Mouse (Mus musculus): ENCODE measurements at regions not wholly inside any gene's neighbourhood (a gene's known extent, or its start where the extent isn't known, plus 50 kb on each side); places are given as distances from the start of the nearest gene placed in this dataset.

DNA sequence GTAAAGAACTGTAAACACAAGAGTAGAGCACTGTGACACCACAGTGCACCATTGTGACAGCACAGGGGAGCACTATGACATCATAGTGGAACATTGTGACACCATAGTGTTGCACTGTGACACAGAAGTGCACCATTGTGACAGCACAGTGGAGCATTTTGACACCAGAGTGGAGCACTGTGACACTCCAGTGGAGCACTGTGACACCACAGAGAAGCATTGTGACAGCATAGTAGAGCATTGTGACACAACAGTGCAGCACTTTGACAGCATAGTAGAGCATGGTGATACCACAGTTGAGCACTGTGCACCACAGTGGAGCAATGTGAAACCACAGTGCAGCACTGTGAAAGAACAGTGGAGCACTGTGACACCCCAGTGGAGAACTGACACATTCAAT is 2750.4 kb upstream of the Gm8797 start:
- no peak overlapping the region for H3K4me3 ChIP-seq (replicated peaks)
- no peaks in the 10 kb centered on the region for H3K36me3 ChIP-seq (ENCODE audit: control insufficient read depth)
- peaks cover 48% of the 10 kb centered on the region for H3K9me3 ChIP-seq (ENCODE audit: control insufficient read depth, low read length)
- TF ChIP-seq GATA1 (IDR thresholded peaks at IDR 0.05; ENCODE audit: low read length) (no peak), TAL1 (IDR thresholded peaks at IDR 0.05; ENCODE audit: low read length) (no peak)
- no peaks in the 10 kb centered on the region for H3K27me3 ChIP-seq (ENCODE audit: control insufficient read depth)
- no peaks in the 10 kb centered on the region for H3K4me1 ChIP-seq (ENCODE audit: control insufficient read depth)

DNA sequence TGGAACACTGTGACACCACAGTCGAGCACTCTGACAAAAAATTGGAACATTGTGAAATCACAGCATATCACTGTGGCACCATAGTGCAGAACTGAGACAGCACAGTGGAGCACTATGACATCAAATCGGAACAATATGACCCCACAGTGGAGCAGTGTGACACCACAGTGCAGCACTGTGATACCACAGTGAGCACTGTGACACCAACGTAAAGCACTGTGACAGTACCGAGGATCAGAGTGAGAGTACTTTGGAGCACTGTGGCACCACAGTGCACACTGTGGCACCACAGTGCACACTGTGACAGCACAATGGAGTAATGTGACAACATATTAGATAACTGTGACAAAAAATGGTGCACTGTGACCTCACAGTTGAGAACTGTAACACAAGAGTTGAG is 2749.4 kb upstream of the Gm8797 start:
- no peaks in the 10 kb centered on the region for H3K4me1 ChIP-seq (ENCODE audit: control insufficient read depth)
- H3K9me3 ChIP-seq (ENCODE audit: control insufficient read depth, low read length): peaks cover 58% of the 10 kb centered on the region
- no peak overlapping the region for H3K4me3 ChIP-seq (replicated peaks)
- TF ChIP-seq GATA1 (IDR thresholded peaks at IDR 0.05; ENCODE audit: low read length): no peak
- no peaks in the 10 kb centered on the region for H3K27me3 ChIP-seq (ENCODE audit: control insufficient read depth)
- no peaks in the 10 kb centered on the region for H3K36me3 ChIP-seq (ENCODE audit: control insufficient read depth)

- no peaks in the 10 kb centered on the region for H3K36me3 ChIP-seq (ENCODE audit: control insufficient read depth)
- TF ChIP-seq TAL1 (IDR thresholded peaks at IDR 0.05; ENCODE audit: low read length): no peak
- no peak for TF ChIP-seq GATA1 (IDR thresholded peaks at IDR 0.05; ENCODE audit: low read length)
- no peaks in the 10 kb centered on the region for H3K4me1 ChIP-seq (ENCODE audit: control insufficient read depth)
- no peak overlapping the region for H3K4me3 ChIP-seq (replicated peaks)
- no peaks in the 10 kb centered on the region for H3K27me3 ChIP-seq (ENCODE audit: control insufficient read depth)
- peaks cover 62% of the 10 kb centered on the region for H3K9me3 ChIP-seq (ENCODE audit: control insufficient read depth, low read length)
Observed at GRCm38 (mm10) chr3:3001639-3002038, 2749.0 kb upstream of the Gm8797 start.

GRCm38 (mm10) chr3:3003425-3003824 is 2747.2 kb upstream of the Gm8797 start:
- no peak for TF ChIP-seq GATA1 (IDR thresholded peaks at IDR 0.05; ENCODE audit: low read length)
- no peak for TF ChIP-seq TAL1 (IDR thresholded peaks at IDR 0.05; ENCODE audit: low read length)
- Histone ChIP-seq H3K36me3 (ENCODE audit: control insufficient read depth) (no peaks in the 10 kb centered on the region), H3K4me3 (replicated peaks) (no peak overlapping the region), H3K27me3 (ENCODE audit: control insufficient read depth) (no peaks in the 10 kb centered on the region), H3K9me3 (ENCODE audit: control insufficient read depth, low read length) (peaks cover 80% of the 10 kb centered on the region), H3K4me1 (ENCODE audit: control insufficient read depth) (no peaks in the 10 kb centered on the region)

DNA sequence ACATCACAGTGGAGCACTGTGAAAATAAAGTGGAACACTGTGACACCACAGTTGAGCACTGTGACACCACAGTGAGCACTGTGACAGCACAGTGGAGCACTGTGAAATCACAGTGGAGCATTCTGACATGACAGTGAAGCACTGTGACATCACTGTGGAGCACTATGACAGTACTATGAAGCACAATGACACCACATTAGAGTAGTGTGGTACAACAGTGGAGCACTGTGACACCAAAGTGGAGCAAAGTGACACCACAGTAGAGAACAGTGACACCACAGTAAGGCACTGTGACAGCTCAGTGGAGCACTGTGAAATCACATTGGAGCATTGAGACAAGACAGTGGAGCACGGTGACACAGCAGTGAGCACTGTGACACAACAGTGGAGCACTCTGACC is 2739.5 kb upstream of the Gm8797 start:
- Histone ChIP-seq H3K36me3 (ENCODE audit: control insufficient read depth) (no peaks in the 10 kb centered on the region), H3K9me3 (ENCODE audit: control insufficient read depth, low read length) (peaks cover 96% of the 10 kb centered on the region), H3K4me3 (replicated peaks) (no peak overlapping the region), H3K27me3 (ENCODE audit: control insufficient read depth) (no peaks in the 10 kb centered on the region; the same call in 1 of the 2 replicates), H3K4me1 (ENCODE audit: control insufficient read depth) (no peaks in the 10 kb centered on the region)
- TF ChIP-seq TAL1 (IDR thresholded peaks at IDR 0.05; ENCODE audit: low read length): no peak
- no peak for TF ChIP-seq GATA1 (IDR thresholded peaks at IDR 0.05; ENCODE audit: low read length)

- no peaks in the 10 kb centered on the region for H3K4me1 ChIP-seq (ENCODE audit: control insufficient read depth)
- H3K9me3 ChIP-seq (ENCODE audit: control insufficient read depth, low read length): peaks cover 88% of the 10 kb centered on the region
- H3K4me3 ChIP-seq (replicated peaks): no peak overlapping the region
- no peaks in the 10 kb centered on the region; the same call in 1 of the 2 replicates for H3K27me3 ChIP-seq (ENCODE audit: control insufficient read depth)
- no peak for TF ChIP-seq TAL1 (IDR thresholded peaks at IDR 0.05; ENCODE audit: low read length)
- no peak for TF ChIP-seq GATA1 (IDR thresholded peaks at IDR 0.05; ENCODE audit: low read length)
- H3K36me3 ChIP-seq (ENCODE audit: control insufficient read depth): no peaks in the 10 kb centered on the region
Observed at GRCm38 (mm10) chr3:3012951-3013350, 2737.7 kb upstream of the Gm8797 start.

GRCm38 (mm10) chr3:3014978-3015377 is 2735.6 kb upstream of the Gm8797 start:
- Histone ChIP-seq H3K4me1 (ENCODE audit: control insufficient read depth) (no peaks in the 10 kb centered on the region), H3K27me3 (ENCODE audit: control insufficient read depth) (no peaks in the 10 kb centered on the region; the same call in 1 of the 2 replicates), H3K4me3 (replicated peaks) (no peak overlapping the region), H3K36me3 (ENCODE audit: control insufficient read depth) (no peaks in the 10 kb centered on the region), H3K9me3 (ENCODE audit: control insufficient read depth, low read length) (peaks cover 74% of the 10 kb centered on the region)
- no peak for TF ChIP-seq TAL1 (IDR thresholded peaks at IDR 0.05; ENCODE audit: low read length)
- no peak for TF ChIP-seq GATA1 (IDR thresholded peaks at IDR 0.05; ENCODE audit: low read length)

DNA sequence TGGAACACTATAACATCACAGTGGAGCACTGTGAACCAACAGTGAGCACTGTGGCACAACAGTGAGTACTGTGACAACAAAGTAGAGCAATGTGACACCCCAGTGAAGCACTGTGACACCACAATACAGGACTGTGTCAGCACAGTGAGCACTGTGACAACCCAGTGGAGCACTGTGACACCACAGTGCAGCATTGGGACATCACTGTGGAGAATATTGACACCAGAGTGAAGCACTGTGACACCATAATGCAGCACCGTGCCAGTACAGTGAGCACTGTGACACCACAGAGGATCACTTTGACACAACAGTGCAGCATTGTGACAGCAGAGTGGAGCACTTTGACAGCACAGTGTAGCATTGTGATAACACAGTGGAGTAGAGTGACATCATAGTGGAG is 2734.0 kb upstream of the Gm8797 start:
- no peaks in the 10 kb centered on the region for H3K4me1 ChIP-seq (ENCODE audit: control insufficient read depth)
- TF ChIP-seq TAL1 (IDR thresholded peaks at IDR 0.05; ENCODE audit: low read length) (no peak), GATA1 (IDR thresholded peaks at IDR 0.05; ENCODE audit: low read length) (no peak)
- no peaks in the 10 kb centered on the region for H3K36me3 ChIP-seq (ENCODE audit: control insufficient read depth)
- peaks cover 65% of the 10 kb centered on the region for H3K9me3 ChIP-seq (ENCODE audit: control insufficient read depth, low read length)
- no peak overlapping the region for H3K4me3 ChIP-seq (replicated peaks)
- H3K27me3 ChIP-seq (ENCODE audit: control insufficient read depth): no peaks in the 10 kb centered on the region; the same call in 1 of the 2 replicates

DNA sequence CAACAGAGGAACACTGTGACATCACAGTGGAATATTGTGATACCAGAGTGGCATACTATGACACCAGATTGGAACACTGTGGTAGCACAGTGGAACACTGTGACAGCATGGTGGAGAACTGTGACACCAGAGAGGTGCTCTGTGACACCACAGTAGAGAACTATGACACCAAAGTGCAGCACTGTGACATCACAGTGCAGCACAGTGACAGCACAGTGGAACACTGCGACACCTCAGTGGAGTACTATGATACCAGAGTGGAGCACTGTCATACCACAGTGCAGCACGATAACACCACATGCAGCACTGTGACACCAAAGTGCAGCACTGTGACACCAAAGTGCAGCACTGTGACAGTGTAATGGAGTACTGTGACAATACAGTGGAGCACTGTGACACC is 2717.8 kb upstream of the Gm8797 start:
- no peaks in the 10 kb centered on the region for H3K27me3 ChIP-seq (ENCODE audit: control insufficient read depth)
- no peak for TF ChIP-seq GATA1 (IDR thresholded peaks at IDR 0.05; ENCODE audit: low read length)
- TF ChIP-seq TAL1 (IDR thresholded peaks at IDR 0.05; ENCODE audit: low read length): no peak
- H3K36me3 ChIP-seq (ENCODE audit: control insufficient read depth): no peaks in the 10 kb centered on the region
- H3K4me1 ChIP-seq (ENCODE audit: control insufficient read depth): no peaks in the 10 kb centered on the region
- no peak overlapping the region for H3K4me3 ChIP-seq (replicated peaks)
- H3K9me3 ChIP-seq (ENCODE audit: control insufficient read depth, low read length): peaks cover 59% of the 10 kb centered on the region
